8 mouse cellular contexts compared by ENCODE assay signal in genomic region chr12:105611748-105612147, GRCm38 (mm10). TPM values are rescaled to one million over a fixed set of nuclear protein-coding genes. Genes with fewer than 3 reads are reported as not detected.
DNase-seq lines count a peak whose midpoint lies in the region; ATAC-seq and TF ChIP-seq lines count a peak whose summit lies in the region.

No protein-coding gene starts in this region.

- peak; percentile 76 for ATAC-seq in forebrain, embryonic 16.5 days
- ATAC-seq in midbrain, embryonic 16.5 days, result peak; percentile 74

- H3K27me3 ChIP-seq in testis, adult 2 months (ENCODE audit: control insufficient read depth, insufficient read depth, low read length), result no peaks in the 10 kb centered on the region
- H3K27me3 ChIP-seq in forebrain, embryonic 16.5 days (replicated peaks; ENCODE audit: control insufficient read depth, insufficient read depth, low read length), result no peaks in the 10 kb centered on the region
- no peaks in the 10 kb centered on the region for H3K27me3 ChIP-seq in midbrain, embryonic 16.5 days (ENCODE audit: control insufficient read depth, insufficient read depth, low read depth, low read length)

- intact Hi-C loops in left cerebral cortex, postnatal 25 days (cut with DNase I), result loop anchor here (1.0 to 5.0 kb wide), 2 partner anchors 113 to 179 kb away; no protein-coding TSS in a partner anchor

- H3K9me3 ChIP-seq in forebrain, embryonic 16.5 days (ENCODE audit: control insufficient read depth, low read length), result no peaks in the 10 kb centered on the region
- no peaks in the 10 kb centered on the region for H3K9me3 ChIP-seq in midbrain, embryonic 16.5 days (replicated peaks; ENCODE audit: control insufficient read depth, low read length, poor library complexity, severe bottlenecking)

- peak; percentile 63; the same call in 1 of the 2 replicates for TF ChIP-seq CTCF in testis, adult 2 months (IDR thresholded peaks at IDR 0.05; ENCODE audit: control insufficient read depth, insufficient read depth, insufficient replicate concordance, low read depth, low read length)

- DNase-seq in testis, postnatal 14 days (ENCODE audit: low spot score), result no peak
- peak; percentile 49 for DNase-seq in c-Kit-positive CD71-positive TER-119-negative erythroid progenitor cells, embryonic 14.5 days (ENCODE audit: low read depth)
- DNase-seq in kidney, adult 11 months, result peak; percentile 12
- DNase-seq in left cerebral cortex, postnatal 25 days (ENCODE audit: low spot score in 2 of 2), result peak; percentile 59 to 67
- peak; percentile 41 for DNase-seq in yolk sac, embryonic 10.5 days (ENCODE audit: low spot score)

- TF ChIP-seq POLR2A in testis, adult 2 months (IDR thresholded peaks at IDR 0.05; ENCODE audit: control insufficient read depth, low read depth, low read length), result no peak

- H3K4me1 ChIP-seq in testis, adult 2 months (ENCODE audit: control insufficient read depth, insufficient read depth, low read length), result no peaks in the 10 kb centered on the region
- H3K4me1 ChIP-seq in forebrain, embryonic 16.5 days (replicated peaks; ENCODE audit: control insufficient read depth, insufficient read depth, low read length), result no peaks in the 10 kb centered on the region
- no peaks in the 10 kb centered on the region for H3K4me1 ChIP-seq in midbrain, embryonic 16.5 days (ENCODE audit: control insufficient read depth, insufficient read depth, low read length)

- H3K4me3 ChIP-seq in testis, adult 2 months (ENCODE audit: control insufficient read depth, low read depth, low read length), result no peak overlapping the region
- no peak overlapping the region for H3K4me3 ChIP-seq in forebrain, embryonic 16.5 days (replicated peaks; ENCODE audit: low read length)
- no peak overlapping the region for H3K4me3 ChIP-seq in midbrain, embryonic 16.5 days (ENCODE audit: low read depth, low read length)

- no peaks in the 10 kb centered on the region for H3K36me3 ChIP-seq in testis, adult 2 months (ENCODE audit: control insufficient read depth, insufficient read depth, low read length)
- H3K36me3 ChIP-seq in forebrain, embryonic 16.5 days (ENCODE audit: control insufficient read depth, insufficient read depth), result peaks cover 9% of the 10 kb centered on the region
- peaks cover 15% of the 10 kb centered on the region for H3K36me3 ChIP-seq in midbrain, embryonic 16.5 days (ENCODE audit: control insufficient read depth, insufficient read depth, low read length)

- H3K9ac ChIP-seq in forebrain, embryonic 16.5 days (replicated peaks; ENCODE audit: low read depth, low read length), result no peak overlapping the region
- H3K9ac ChIP-seq in midbrain, embryonic 16.5 days (ENCODE audit: low read depth, low read length), result no peak overlapping the region

- H3K27ac ChIP-seq in testis, adult 2 months (ENCODE audit: control insufficient read depth, insufficient read depth, low read depth, low read length), result no peak overlapping the region
- no peak overlapping the region for H3K27ac ChIP-seq in forebrain, embryonic 16.5 days (ENCODE audit: low read length)
- H3K27ac ChIP-seq in midbrain, embryonic 16.5 days (ENCODE audit: low read length), result no peak overlapping the region

- 10% methylated on average over 7 of the region's 7 CpGs for WGBS in forebrain, embryonic 16.5 days
- WGBS in midbrain, embryonic 16.5 days, result 8% methylated on average over 7 of the region's 7 CpGs

- no peak overlapping the region for H3K4me2 ChIP-seq in forebrain, embryonic 16.5 days (ENCODE audit: low read length)
- no peak overlapping the region; the same call in 1 of the 2 replicates for H3K4me2 ChIP-seq in midbrain, embryonic 16.5 days (ENCODE audit: low read length)

RNA-seq across cellular contexts. Expression of gene Bdkrb1, which starts 8.9 kb away (rescaled TPM):
- 0.88 and 1.0 TPM in 2 replicates for polyA plus RNA-seq in testis, adult 2 months (2012; rRNA removed)
- 0.19 TPM in 1 of 2 replicates, not detected in the other for polyA plus RNA-seq in forebrain, embryonic 16.5 days (2015; fragmentation: Nextera tagmentation; extraction: Ambion mirVana)
- not detected for total RNA-seq in left cerebral cortex, postnatal 25 days (2021)
- 0.14 TPM in 1 of 2 replicates, not detected in the other for polyA plus RNA-seq in midbrain, embryonic 16.5 days (2015; fragmentation: Nextera tagmentation; extraction: Ambion mirVana)

RNA-seq across cellular contexts. Expression of gene Bdkrb2, which starts 48.7 kb away (rescaled TPM):
- polyA plus RNA-seq in testis, adult 2 months (2012; rRNA removed), result 0.61 and 0.62 TPM in 2 replicates
- polyA plus RNA-seq in forebrain, embryonic 16.5 days (2015; fragmentation: Nextera tagmentation; extraction: Ambion mirVana), result 0.61 and 0.73 TPM in 2 replicates
- under 1 TPM; 0.21 to 0.41 TPM for total RNA-seq in left cerebral cortex, postnatal 25 days (2021)
- 1.6 and 2.4 TPM in 2 replicates for polyA plus RNA-seq in midbrain, embryonic 16.5 days (2015; fragmentation: Nextera tagmentation; extraction: Ambion mirVana)
